Mouse (Mus musculus) embryo, embryonic 11.5 days (tissue): ENCODE data around the gene Ptk6.
A peak's percentile ranks its signal among the peaks of the same experiment; 100 is the strongest.
"Not testable (repeated sequence)": the region's sequence is repeated elsewhere in the genome, so short reads cannot be mapped to it uniquely, and the experiment has no call there.

Experiments used
- DNase-seq: peaks from one replicate; pipeline ENCODE4 v3.0.0-alpha.2; 2012; ENCODE audit warnings: low read depth, low spot score

Ptk6 gene

GRCm38 (mm10) chr2:181219538-181220216, 17.1 kb upstream of the Ptk6 start, which contains the start of gene Fndc11:
Gene Fndc11 (plus strand): TSS chr2:181220013.
- DNase-seq, result peak; percentile 69

- DNase-seq, result no peak
Measured at GRCm38 (mm10) chr2:181218881-181219485, 16.4 kb upstream of the Ptk6 start.

DNA sequence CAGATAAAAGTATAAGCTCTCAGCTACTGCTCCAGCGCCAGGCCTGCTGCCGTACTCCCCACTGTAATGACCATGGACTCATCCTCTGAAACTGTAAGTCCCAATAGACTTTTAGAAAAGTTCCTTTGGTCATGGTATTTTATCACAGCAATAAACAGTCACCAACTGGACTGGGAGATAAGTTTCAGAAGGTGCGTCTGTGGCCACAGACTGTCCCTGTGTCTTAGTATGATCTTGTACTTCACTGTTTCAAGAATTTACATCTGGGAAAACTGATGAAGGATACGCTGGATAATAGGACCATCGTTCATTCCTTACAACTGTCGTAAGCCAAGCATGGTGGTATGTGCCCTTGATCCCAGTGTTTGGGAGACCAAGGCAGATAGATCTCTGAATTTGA, 13.4 kb upstream of the Ptk6 start:
- no peak for DNase-seq

GRCm38 (mm10) chr2:181213021-181213445, 10.4 kb upstream of the Ptk6 start, which contains the start of gene Srms:
Gene Srms (minus strand): TSS chr2:181213185.
- DNase-seq, result no peak

DNA sequence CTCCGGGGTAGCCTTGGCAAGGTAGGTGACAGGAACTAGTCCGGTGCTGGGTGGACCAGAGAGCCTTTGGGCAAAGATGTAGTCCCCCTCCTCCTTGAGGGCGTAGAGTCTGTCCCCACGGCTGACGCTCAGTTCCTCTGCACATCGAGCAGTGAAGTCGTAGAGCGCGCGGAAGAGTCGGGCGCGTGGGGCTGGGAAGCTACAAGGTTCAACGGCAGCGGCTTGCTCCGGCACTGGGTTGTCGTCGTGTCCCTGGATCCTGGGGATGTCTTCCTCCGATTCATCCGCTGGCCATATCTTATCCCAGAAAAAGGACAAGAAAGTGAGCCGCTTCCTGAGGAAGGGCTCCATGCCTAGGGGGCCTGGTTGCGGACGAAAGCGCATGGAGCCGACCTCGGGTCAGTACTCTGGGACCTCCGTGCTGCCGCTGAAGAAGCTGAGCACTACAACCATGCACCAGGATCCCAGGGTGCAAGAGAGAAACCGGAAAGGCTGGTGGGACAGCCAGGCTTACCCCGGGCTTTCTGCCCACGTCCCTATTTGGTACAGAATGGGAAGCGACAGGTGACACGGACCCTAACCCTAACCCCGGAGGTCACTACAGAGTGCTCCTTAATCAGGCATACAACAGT, 9.9 kb upstream of the Ptk6 start:
- no peak for DNase-seq

GRCm38 (mm10) chr2:181206118-181206517, 3.5 kb upstream of the Ptk6 start:
- DNase-seq, result no peak

GRCm38 (mm10) chr2:181205678-181206077, 3.1 kb upstream of the Ptk6 start:
- DNase-seq, result no peak

DNA sequence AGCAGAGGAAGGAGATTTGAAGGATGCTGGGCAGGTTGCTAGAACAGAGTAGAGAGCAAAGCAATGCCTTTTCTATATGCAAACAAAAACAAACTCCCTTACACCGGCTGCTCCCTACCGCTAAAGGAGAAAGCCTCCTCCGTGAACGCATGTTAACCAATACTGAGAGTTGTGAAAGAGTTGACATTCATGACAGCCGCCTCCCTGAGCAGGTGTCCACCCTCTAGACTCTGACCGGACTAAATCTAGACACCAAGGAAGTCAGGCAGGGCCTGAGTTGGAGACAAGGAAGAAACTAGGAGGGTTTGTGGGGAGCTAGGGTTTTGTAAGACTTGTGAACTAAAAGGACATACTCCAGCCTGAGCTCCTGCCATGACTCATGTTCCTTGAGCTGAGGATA, 297 bp upstream of the Ptk6 start:
- DNase-seq, result no peak

GRCm38 (mm10) chr2:181201606-181202005, 983 bp downstream of the Ptk6 start:
- DNase-seq, result no peak

GRCm38 (mm10) chr2:181196628-181197300, 5.8 kb downstream of the Ptk6 start:
- no peak for DNase-seq

- no peak for DNase-seq
Measured at GRCm38 (mm10) chr2:181193044-181193443, 9.5 kb downstream of the Ptk6 start.

GRCm38 (mm10) chr2:181191936-181192335, 10.7 kb downstream of the Ptk6 start:
- no peak for DNase-seq

- DNase-seq, result not testable (repeated sequence)
Measured at GRCm38 (mm10) chr2:181191385-181191784, 11.2 kb downstream of the Ptk6 start.

DNA sequence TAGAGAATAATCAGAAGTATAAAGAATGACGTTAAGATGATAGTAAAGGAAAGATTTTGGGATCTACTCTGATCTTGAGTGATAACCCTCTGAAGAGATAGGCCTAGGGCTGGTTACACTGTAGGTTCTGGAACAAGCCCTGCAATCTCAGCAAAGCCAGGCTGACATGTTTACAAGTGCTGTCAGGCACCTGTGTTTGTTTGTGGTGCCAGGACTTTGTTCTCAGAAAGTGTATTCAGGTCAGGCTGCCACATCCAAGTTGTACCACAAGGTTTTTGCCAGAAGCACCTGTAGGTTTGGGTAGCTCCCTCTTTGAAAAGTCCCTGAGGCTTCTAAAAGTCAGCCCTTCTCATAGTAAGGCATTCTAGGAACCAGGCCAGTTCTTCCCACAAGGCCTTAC, 13.3 kb downstream of the Ptk6 start:
- DNase-seq, result no peak

DNA sequence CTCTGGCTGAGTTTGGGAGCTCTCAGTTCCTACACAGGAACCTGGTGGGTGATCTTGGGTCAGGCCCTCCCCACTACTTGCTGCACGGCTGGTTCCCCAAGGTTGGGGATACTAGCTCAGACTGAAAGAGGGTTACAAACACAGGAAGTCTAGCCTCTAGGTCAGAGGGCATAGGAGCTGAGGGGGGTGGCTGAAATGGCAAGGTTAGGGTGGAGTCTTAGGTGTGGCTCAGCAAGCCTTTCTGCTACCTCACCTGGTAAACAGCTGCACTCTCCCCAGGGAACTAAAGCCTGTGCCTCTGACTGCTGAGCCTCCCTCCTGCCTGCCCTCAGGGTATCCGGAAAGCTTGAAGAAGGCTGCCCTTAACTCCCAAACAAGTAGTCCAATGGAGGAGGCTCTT, 13.9 kb downstream of the Ptk6 start:
- DNase-seq, result no peak

- DNase-seq, result peak; percentile 83
Measured at GRCm38 (mm10) chr2:181187121-181188000, 15.2 kb downstream of the Ptk6 start, which contains the start of gene Ppdpf. Gene Ppdpf (plus strand): TSS chr2:181187247.

GRCm38 (mm10) chr2:181186635-181187034, 16.0 kb downstream of the Ptk6 start:
- peak; percentile 81 for DNase-seq

- DNase-seq, result no peak
Measured at GRCm38 (mm10) chr2:181180898-181181297, 21.7 kb downstream of the Ptk6 start.

GRCm38 (mm10) chr2:181178471-181178870, 24.1 kb downstream of the Ptk6 start:
- DNase-seq, result no peak

- no peak for DNase-seq
Measured at GRCm38 (mm10) chr2:181178015-181178414, 24.6 kb downstream of the Ptk6 start.

- no peak for DNase-seq
Measured at GRCm38 (mm10) chr2:181174646-181175045, 27.9 kb downstream of the Ptk6 start.
